Comparison of ENCODE assay signal across 33 mouse cellular contexts in the genomic region with DNA sequence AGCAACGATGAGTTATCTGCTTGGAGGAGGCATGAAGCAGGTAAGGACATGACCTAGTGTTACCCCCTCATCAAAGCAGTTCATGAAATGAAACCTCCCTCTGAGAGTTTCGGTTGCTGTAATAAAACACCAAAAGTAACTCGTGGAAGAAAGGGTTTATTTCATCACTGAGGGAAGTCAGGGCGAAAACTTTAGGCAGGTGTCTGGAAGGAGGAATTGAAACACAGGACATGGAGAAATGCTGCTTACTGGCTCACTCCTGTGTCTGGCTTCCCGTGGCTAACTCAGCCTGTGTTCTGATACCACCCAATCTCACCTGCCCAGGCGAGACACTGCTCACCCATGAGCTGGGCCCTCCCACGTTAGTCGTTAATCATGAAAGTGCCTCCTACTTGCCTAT. TPM values are rescaled to one million over a fixed set of nuclear protein-coding genes. Genes with fewer than 3 reads are reported as not detected.
"Had no signal": no experiment of that assay in that cellular context is flagged by ENCODE, and none has a peak within 500 bp of the region (broad histone marks: within the 10 kb centered on the region; RNA-seq: fewer than 3 reads in every experiment).

No protein-coding gene starts in this region.

- H3K27me3 ChIP-seq: heart, embryonic 12.5 days; heart, embryonic 13.5 days; heart, embryonic 15.5 days; hindbrain, embryonic 12.5 days; hindbrain, embryonic 13.5 days; hindbrain, embryonic 15.5 days; intestine, embryonic 15.5 days; kidney, embryonic 15.5 days had no signal

- H3K9ac ChIP-seq: heart, embryonic 12.5 days; heart, embryonic 13.5 days; heart, embryonic 15.5 days; hindbrain, embryonic 12.5 days; hindbrain, embryonic 13.5 days; hindbrain, embryonic 14.5 days; hindbrain, embryonic 15.5 days; intestine, embryonic 15.5 days; kidney, embryonic 15.5 days had no signal

- H3K4me1 ChIP-seq: hindbrain, embryonic 12.5 days; intestine, embryonic 15.5 days had no signal

- H3K4me2 ChIP-seq: heart, embryonic 12.5 days; heart, embryonic 13.5 days; heart, embryonic 15.5 days; hindbrain, embryonic 12.5 days; hindbrain, embryonic 13.5 days; hindbrain, embryonic 14.5 days; hindbrain, embryonic 15.5 days; intestine, embryonic 15.5 days; kidney, embryonic 15.5 days had no signal

- H3K27ac ChIP-seq: heart, embryonic 13.5 days; heart, embryonic 15.5 days; hindbrain, embryonic 10.5 days; hindbrain, embryonic 12.5 days; hindbrain, embryonic 13.5 days; hindbrain, embryonic 14.5 days; hindbrain, embryonic 15.5 days; hindbrain, postnatal 0 days; intestine, embryonic 15.5 days; kidney, embryonic 15.5 days; kidney, postnatal 0 days; layer of hippocampus, adult 2 months; left cerebral cortex, adult 2 months had no signal

- ATAC-seq: hindbrain, embryonic 16.5 days; hindbrain, postnatal 0 days; inflammation-experienced regulatory T-cells, adult 6 months; intestine, embryonic 15.5 days; intestine, embryonic 16.5 days; intestine, postnatal 0 days had no signal

- H3K9me3 ChIP-seq: heart, embryonic 12.5 days; heart, embryonic 13.5 days; heart, embryonic 15.5 days; hindbrain, embryonic 10.5 days; hindbrain, embryonic 12.5 days; hindbrain, embryonic 13.5 days; hindbrain, embryonic 15.5 days; intestine, embryonic 15.5 days; kidney, embryonic 15.5 days had no signal

- H3K4me3 ChIP-seq: heart, embryonic 12.5 days; heart, embryonic 13.5 days; heart, embryonic 15.5 days; hindbrain, embryonic 10.5 days; hindbrain, embryonic 12.5 days; hindbrain, embryonic 13.5 days; hindbrain, embryonic 15.5 days; intestine, embryonic 15.5 days; kidney, embryonic 15.5 days; layer of hippocampus, adult 2 months; left cerebral cortex, adult 2 months had no signal

- DNase-seq: heart, postnatal 10 days; heart, postnatal 14 days; heart, postnatal 36 days; heart, postnatal 4 days; kidney, adult 11 months; kidney, adult 18-20 months; kidney, adult 2 months; kidney, adult 8-10 months; kidney, adult 9 months; kidney, postnatal 10 days; kidney, postnatal 14 days; kidney, postnatal 36 days; kidney, postnatal 4 days; layer of hippocampus, adult 9-11 months; layer of hippocampus, postnatal 36 days had no signal

RNA-seq across cellular contexts. Expression of a gene that starts 36.2 kb away (rescaled TPM):
- polyA plus RNA-seq: inflammation-experienced regulatory T-cells, adult 6 months had no signal
